Mouse (Mus musculus): ENCODE measurements at regions not wholly inside any gene's neighbourhood (a gene's known extent, or its start where the extent isn't known, plus 50 kb on each side); places are given as distances from the start of the nearest gene placed in this dataset.

GRCm38 (mm10) chr1:159444093-159444492, 79.5 kb upstream of the Tnr start:
- TF ChIP-seq CTCF (conservative IDR thresholded peaks at IDR 0.05; ENCODE audit: low read length): no peak
- no peak for TF ChIP-seq NANOG (IDR thresholded peaks at IDR 0.05; ENCODE audit: borderline replicate concordance, low read length)
- TF ChIP-seq POU5F1 (IDR thresholded peaks at IDR 0.05; ENCODE audit: borderline replicate concordance, low read length): no peak

Measured in E14TG2a.4 (cell line).